Mouse (Mus musculus): ENCODE measurements around the gene Scarb2.

GRCm38 (mm10) chr5:92554891-92555511, 48.4 kb upstream of the Scarb2 start, which contains the start of gene Fam47e:
- TF ChIP-seq CTCF (conservative IDR thresholded peaks at IDR 0.05; ENCODE audit: low read length) (no peak), NANOG (IDR thresholded peaks at IDR 0.05; ENCODE audit: borderline replicate concordance, low read length) (no peak)

Measured in E14TG2a.4 (cell line).